Mouse (Mus musculus): Measurements from ENCODE around the gene Pcx. TPM values are rescaled to one million over a fixed set of nuclear protein-coding genes. Genes with fewer than 3 reads are reported as not detected.

Pcx gene
- polyA plus RNA-seq, 1 experiment from 2014 or later, result 20.7 TPM

GRCm38 (mm10) chr19:4618183-4618582 is 107.9 kb downstream of the Pcx start:
- H3K9ac ChIP-seq (replicated peaks), result no peak overlapping the region

DNA sequence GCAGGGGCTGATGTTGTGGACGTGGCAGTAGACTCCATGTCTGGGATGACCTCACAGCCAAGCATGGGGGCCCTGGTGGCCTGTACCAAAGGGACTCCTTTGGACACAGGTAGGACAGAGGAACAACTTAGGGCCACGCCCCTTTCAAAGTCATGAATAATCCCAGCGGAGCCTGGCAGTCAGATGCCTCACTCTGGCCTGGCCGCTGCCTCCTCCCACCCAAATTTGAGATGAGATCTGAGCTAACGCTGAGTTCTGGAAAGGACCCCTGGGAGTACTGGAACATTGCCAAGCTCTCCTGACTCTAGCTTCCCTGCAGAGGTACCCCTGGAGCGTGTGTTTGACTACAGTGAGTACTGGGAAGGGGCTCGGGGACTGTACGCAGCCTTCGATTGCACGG is 109.2 kb downstream of the Pcx start:
- Histone ChIP-seq H3K9ac (replicated peaks) (no peak overlapping the region), H3K4me3 (replicated peaks) (no peak overlapping the region), H3K4me2 (replicated peaks) (no peak overlapping the region), H3K4me1 (replicated peaks) (peaks cover 16% of the 10 kb centered on the region), H3K27ac (no peak overlapping the region), H3K9me3 (no peaks in the 10 kb centered on the region), H3K36me3 (peaks cover 39% of the 10 kb centered on the region), H3K27me3 (0 out of 2 replicates have a peak, but pooled peaks cover 4% of the 10 kb centered on the region)
- ATAC-seq, result no peak
- WGBS, result 87% methylated on average over 10 of the region's 10 CpGs

More at GRCm38 (mm10) chr19:4618183-4618582, 107.9 kb downstream of the Pcx start:
- H3K4me2 ChIP-seq (replicated peaks), result no peak overlapping the region
- no peaks in the 10 kb centered on the region for H3K9me3 ChIP-seq
- H3K36me3 ChIP-seq, result peaks cover 39% of the 10 kb centered on the region
- no peak overlapping the region for H3K27ac ChIP-seq
- no peak for ATAC-seq
- WGBS, result 33% methylated on average over 18 of the region's 18 CpGs
- no peak overlapping the region for H3K4me3 ChIP-seq (replicated peaks)
- H3K4me1 ChIP-seq (replicated peaks), result peaks cover 22% of the 10 kb centered on the region
- H3K27me3 ChIP-seq, result 0 out of 2 replicates have a peak, but pooled peaks cover 4% of the 10 kb centered on the region

DNA sequence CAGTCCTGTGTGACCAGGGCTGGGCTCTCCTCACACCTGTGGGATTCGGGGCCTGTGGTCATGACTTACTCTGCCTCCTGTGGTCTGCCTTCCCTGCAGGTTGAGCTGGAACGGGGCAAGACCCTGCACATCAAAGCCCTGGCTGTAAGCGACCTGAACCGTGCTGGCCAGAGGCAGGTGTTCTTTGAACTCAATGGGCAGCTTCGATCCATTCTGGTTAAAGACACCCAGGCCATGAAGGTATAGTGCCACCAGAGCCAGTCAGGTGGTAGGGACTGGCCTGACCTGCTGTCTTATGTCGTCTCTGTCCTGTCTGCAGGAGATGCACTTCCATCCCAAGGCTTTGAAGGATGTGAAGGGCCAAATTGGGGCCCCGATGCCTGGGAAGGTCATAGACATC is 110.4 kb downstream of the Pcx start:
- Histone ChIP-seq H3K4me3 (replicated peaks) (no peak overlapping the region), H3K4me1 (replicated peaks) (peaks cover 20% of the 10 kb centered on the region), H3K27me3 (0 out of 2 replicates have a peak, but pooled peaks cover 4% of the 10 kb centered on the region), H3K9me3 (no peaks in the 10 kb centered on the region), H3K27ac (no peak overlapping the region), H3K4me2 (replicated peaks) (no peak overlapping the region), H3K36me3 (peaks cover 39% of the 10 kb centered on the region), H3K9ac (replicated peaks) (no peak overlapping the region)
- WGBS, result 89% methylated on average over 7 of the region's 7 CpGs
- ATAC-seq, result no peak

DNA sequence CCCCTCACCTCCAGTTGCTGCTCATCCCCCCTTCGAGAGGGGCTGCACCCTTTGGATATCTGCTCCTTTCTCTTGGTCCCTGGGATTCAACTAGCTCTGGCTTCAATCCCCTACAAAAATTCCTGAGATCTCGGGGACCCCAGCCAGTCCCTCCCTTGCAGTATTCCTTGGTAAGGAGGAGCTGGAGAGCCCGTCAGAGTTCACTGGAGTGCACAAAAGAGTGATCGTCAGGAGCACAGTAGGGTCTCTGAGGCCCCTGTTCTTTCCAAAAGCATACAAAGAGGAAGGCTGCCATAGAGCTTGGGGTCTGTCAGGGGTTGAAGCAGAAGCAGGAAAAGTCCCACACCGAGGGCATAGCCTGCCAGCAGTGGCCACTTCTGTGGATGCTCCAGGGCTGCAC is 112.5 kb downstream of the Pcx start:
- Histone ChIP-seq H3K27ac (no peak overlapping the region), H3K36me3 (peaks cover 39% of the 10 kb centered on the region), H3K4me3 (replicated peaks) (no peak overlapping the region), H3K27me3 (no peaks in the 10 kb centered on the region), H3K4me1 (replicated peaks) (peaks cover 27% of the 10 kb centered on the region), H3K9me3 (no peaks in the 10 kb centered on the region), H3K9ac (replicated peaks) (no peak overlapping the region), H3K4me2 (replicated peaks) (no peak overlapping the region)
- no peak for ATAC-seq
- WGBS, result 74% methylated on average over 5 of the region's 5 CpGs

DNA sequence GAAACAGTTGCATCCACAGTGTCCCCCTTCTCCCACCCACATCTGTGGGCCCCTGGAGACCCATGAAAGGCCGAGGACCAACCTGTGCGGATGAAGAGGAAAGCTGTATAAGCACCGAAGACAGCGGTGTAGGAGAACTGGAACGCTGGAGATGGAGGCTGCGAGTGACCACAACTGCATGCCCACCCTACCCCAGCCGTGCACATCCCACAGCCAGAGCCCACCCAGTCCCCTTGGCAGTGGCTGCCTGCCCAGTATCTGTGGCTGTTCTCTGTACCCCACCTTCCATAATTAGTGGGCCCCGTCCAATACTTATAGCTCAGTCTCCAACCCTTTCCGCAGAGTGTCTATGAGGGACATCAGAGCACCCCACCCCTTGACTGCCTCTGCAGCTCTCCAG is 113.1 kb downstream of the Pcx start:
- Histone ChIP-seq H3K9ac (replicated peaks) (no peak overlapping the region), H3K27me3 (no peaks in the 10 kb centered on the region), H3K4me3 (replicated peaks) (no peak overlapping the region), H3K36me3 (peaks cover 39% of the 10 kb centered on the region), H3K27ac (no peak overlapping the region), H3K4me2 (replicated peaks) (no peak overlapping the region), H3K9me3 (no peaks in the 10 kb centered on the region), H3K4me1 (replicated peaks) (peaks cover 34% of the 10 kb centered on the region)
- ATAC-seq, result no peak
- WGBS, result 96% methylated on average over 9 of the region's 9 CpGs

DNA sequence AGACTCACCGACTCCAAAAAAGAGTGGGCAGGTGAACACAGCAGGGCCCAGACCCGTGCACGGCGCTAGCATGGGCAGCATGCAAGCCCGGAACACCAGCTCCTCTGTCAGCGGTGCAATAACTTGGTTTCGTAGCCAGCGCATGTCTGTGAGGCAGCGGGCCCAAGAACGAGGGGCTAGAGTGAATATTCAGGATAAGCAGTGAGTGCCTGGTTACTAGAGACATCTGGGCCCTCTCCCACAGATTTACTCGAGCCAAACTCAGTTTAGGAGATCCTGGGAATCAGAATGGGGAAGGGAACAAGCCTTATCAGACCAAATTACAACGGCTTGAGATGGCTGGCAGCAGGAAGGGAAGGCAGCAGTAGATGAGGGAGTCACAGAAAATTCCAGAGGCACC is 113.7 kb downstream of the Pcx start:
- Histone ChIP-seq H3K4me2 (replicated peaks) (peak overlapping the region; percentile 97; the same call in 1 of the 2 replicates), H3K4me3 (replicated peaks) (peak overlapping the region; percentile 92; the same call in 1 of the 2 replicates)
- WGBS, result 93% methylated on average over 12 of the region's 12 CpGs

GRCm38 (mm10) chr19:4624406-4625178 is 114.3 kb downstream of the Pcx start:
- 37% methylated on average over 4 of the region's 4 CpGs for WGBS
- peak overlapping the region; percentile 90 for H3K27ac ChIP-seq
- H3K9ac ChIP-seq (replicated peaks), result peak overlapping the region; percentile 93
- ATAC-seq, result no peak; the same call in none of the 2 replicates
- no peaks in the 10 kb centered on the region for H3K9me3 ChIP-seq
- H3K36me3 ChIP-seq, result peaks cover 39% of the 10 kb centered on the region
- H3K4me3 ChIP-seq (replicated peaks), result peak overlapping the region; percentile 92
- no peaks in the 10 kb centered on the region for H3K27me3 ChIP-seq
- peak overlapping the region; percentile 97 for H3K4me2 ChIP-seq (replicated peaks)
- H3K4me1 ChIP-seq (replicated peaks), result peaks cover 45% of the 10 kb centered on the region

More for the DNA sequence above, 113.7 kb downstream of the Pcx start:
- peaks cover 40% of the 10 kb centered on the region for H3K4me1 ChIP-seq (replicated peaks)
- H3K27ac ChIP-seq, result no peak overlapping the region
- H3K27me3 ChIP-seq, result no peaks in the 10 kb centered on the region
- no peak overlapping the region for H3K9ac ChIP-seq (replicated peaks)
- H3K9me3 ChIP-seq, result no peaks in the 10 kb centered on the region
- peaks cover 39% of the 10 kb centered on the region for H3K36me3 ChIP-seq
- ATAC-seq, result no peak

DNA sequence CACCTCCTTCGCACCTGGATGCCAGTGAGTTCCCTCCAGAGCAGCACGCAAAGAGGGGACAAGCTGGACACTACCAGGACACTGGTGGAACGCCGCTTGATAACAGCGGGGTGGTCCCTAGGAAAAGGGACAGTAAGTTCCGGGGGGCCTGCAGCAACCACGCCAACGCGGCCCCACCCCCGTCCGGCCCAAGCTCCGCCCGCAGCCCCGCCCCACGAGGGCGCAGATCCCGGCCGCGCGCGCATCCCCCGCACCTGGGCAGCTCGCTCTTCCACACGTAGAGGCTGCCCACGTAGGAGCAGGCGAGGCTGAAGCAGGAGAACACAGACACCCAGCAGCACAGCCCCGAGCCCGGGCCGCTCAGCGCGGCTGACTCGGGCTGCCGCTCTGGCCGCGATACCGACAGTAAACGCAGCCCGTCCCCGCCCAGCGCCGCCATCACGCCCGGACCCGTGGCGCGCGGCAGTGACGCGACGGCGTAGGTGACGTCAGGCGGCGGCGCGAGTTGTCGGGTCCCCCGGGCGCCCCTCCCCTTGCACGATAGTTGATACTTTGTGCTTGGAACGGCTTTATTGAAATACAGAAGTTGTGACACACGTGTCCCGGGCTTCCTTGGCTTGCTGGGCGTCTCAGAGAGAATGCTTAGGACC is 115.0 kb downstream of the Pcx start, which contains the start of gene Rce1:
Gene Rce1, minus strand, starts transcription at position 463 of the 650 bp plus-strand sequence.
- Histone ChIP-seq H3K36me3 (peaks cover 37% of the 10 kb centered on the region), H3K27ac (peak within 1 kb of the TSS; percentile 90), H3K4me2 (replicated peaks) (peak within 1 kb of the TSS; percentile 97), H3K9ac (replicated peaks) (peak within 1 kb of the TSS; percentile 93), H3K9me3 (no peaks in the 10 kb centered on the region), H3K27me3 (no peaks in the 10 kb centered on the region), H3K4me1 (replicated peaks) (peaks cover 45% of the 10 kb centered on the region), H3K4me3 (replicated peaks) (peak within 1 kb of the TSS; percentile 92)
- under 1% methylated on average over 64 of the region's 64 CpGs for WGBS
- ATAC-seq, result peak; percentile 86

- Histone ChIP-seq H3K27ac (peak overlapping the region; percentile 90), H3K36me3 (peaks cover 30% of the 10 kb centered on the region), H3K27me3 (no peaks in the 10 kb centered on the region), H3K9me3 (no peaks in the 10 kb centered on the region), H3K9ac (replicated peaks) (peak overlapping the region; percentile 93), H3K4me2 (replicated peaks) (peak overlapping the region; percentile 97), H3K4me3 (replicated peaks) (peak overlapping the region; percentile 92), H3K4me1 (replicated peaks) (peaks cover 45% of the 10 kb centered on the region)
- WGBS, result 2% methylated on average over 34 of the region's 35 CpGs
- peak; percentile 75 for ATAC-seq
These were observed 115.7 kb downstream of the Pcx start for GRCm38 (mm10) chr19:4625829-4626535.

DNA sequence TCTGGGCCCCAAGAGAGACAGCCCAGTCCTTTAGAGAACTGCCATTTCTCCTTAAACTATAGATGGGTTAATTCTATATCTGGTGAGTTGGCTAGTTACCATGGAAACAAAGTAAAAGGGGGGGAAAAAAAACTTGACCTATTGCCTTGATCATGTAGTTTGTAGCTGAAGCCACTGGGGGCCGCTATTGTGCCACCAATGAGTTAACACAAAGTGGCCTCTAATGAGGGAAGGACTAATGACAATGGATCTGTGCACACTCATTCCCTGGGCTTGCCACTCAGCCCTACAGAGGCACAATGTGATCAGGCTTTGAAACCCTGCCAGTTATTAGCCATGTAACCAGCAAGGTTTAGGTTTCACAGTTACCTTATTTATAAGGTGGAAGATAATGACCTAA is 118.5 kb downstream of the Pcx start:
- peak; percentile 57 for ATAC-seq
- H3K9ac ChIP-seq (replicated peaks), result no peak overlapping the region
- H3K27ac ChIP-seq, result peak overlapping the region; percentile 69
- H3K9me3 ChIP-seq, result no peaks in the 10 kb centered on the region
- H3K4me2 ChIP-seq (replicated peaks), result no peak overlapping the region
- 0% methylated on average over 1 of the region's 1 CpGs for WGBS
- no peak overlapping the region for H3K4me3 ChIP-seq (replicated peaks)
- H3K27me3 ChIP-seq, result no peaks in the 10 kb centered on the region
- H3K4me1 ChIP-seq (replicated peaks), result peaks cover 45% of the 10 kb centered on the region
- H3K36me3 ChIP-seq, result peaks cover 2% of the 10 kb centered on the region; the same call in 1 of the 2 replicates

DNA sequence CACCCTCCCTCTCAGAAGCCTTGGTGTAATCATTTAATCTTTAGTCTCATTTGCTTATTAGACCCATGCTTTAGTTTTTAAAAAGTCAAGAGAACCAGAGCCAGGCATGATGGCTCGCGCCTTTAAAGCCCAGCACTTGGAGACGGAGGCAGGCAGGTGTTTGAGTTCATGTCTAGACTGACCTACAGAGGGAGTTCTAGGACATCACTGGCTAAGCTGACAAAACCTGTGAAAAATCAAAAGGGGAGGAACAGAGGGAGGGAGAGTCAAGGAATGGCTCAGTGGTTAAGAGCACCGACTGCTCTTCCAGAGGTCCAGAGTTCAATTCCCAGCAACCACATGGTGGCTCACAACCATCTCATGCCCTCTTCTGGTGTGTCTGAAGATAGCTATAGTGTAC is 125.7 kb downstream of the Pcx start:
- no peaks in the 10 kb centered on the region for H3K9me3 ChIP-seq
- no peak overlapping the region for H3K4me3 ChIP-seq (replicated peaks)
- ATAC-seq, result no peak
- peaks cover 2% of the 10 kb centered on the region; the same call in 1 of the 2 replicates for H3K27me3 ChIP-seq
- no peaks in the 10 kb centered on the region for H3K4me1 ChIP-seq (replicated peaks)
- H3K4me2 ChIP-seq (replicated peaks), result no peak overlapping the region
- WGBS, result 62% methylated on average over 4 of the region's 4 CpGs
- no peak overlapping the region for H3K9ac ChIP-seq (replicated peaks)
- no peaks in the 10 kb centered on the region for H3K36me3 ChIP-seq
- H3K27ac ChIP-seq, result no peak overlapping the region

DNA sequence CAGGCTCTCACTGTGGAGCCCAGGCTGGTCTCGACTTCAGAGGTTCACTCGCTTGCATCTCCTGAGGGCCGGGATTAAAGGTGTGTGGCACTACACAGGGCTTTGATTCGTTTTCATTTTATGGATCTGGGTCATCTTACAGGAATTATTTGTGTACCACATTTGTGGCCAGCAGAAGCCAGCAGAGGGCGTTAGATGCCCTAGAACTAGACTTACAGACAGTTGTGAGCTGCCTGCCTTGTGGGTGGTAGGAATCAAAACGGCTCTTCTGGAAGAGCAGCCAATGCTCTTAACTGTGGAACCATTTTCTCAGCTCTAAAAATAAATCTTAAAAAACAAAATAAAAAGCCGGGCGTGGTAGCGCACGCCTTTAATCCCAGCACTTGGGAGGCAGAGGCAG is 134.0 kb downstream of the Pcx start:
- WGBS, result 38% methylated on average over 10 of the region's 10 CpGs

More for the DNA sequence above, 134.0 kb downstream of the Pcx start:
- Histone ChIP-seq H3K4me3 (replicated peaks) (no peak overlapping the region), H3K9me3 (no peaks in the 10 kb centered on the region), H3K4me2 (replicated peaks) (no peak overlapping the region), H3K27ac (no peak overlapping the region), H3K36me3 (no peaks in the 10 kb centered on the region), H3K9ac (replicated peaks) (no peak overlapping the region), H3K27me3 (0 out of 2 replicates have a peak, but pooled peaks cover 3% of the 10 kb centered on the region), H3K4me1 (replicated peaks) (no peaks in the 10 kb centered on the region)
- ATAC-seq, result no peak
